8 mouse cellular contexts compared by ENCODE assay signal in the genomic region with DNA sequence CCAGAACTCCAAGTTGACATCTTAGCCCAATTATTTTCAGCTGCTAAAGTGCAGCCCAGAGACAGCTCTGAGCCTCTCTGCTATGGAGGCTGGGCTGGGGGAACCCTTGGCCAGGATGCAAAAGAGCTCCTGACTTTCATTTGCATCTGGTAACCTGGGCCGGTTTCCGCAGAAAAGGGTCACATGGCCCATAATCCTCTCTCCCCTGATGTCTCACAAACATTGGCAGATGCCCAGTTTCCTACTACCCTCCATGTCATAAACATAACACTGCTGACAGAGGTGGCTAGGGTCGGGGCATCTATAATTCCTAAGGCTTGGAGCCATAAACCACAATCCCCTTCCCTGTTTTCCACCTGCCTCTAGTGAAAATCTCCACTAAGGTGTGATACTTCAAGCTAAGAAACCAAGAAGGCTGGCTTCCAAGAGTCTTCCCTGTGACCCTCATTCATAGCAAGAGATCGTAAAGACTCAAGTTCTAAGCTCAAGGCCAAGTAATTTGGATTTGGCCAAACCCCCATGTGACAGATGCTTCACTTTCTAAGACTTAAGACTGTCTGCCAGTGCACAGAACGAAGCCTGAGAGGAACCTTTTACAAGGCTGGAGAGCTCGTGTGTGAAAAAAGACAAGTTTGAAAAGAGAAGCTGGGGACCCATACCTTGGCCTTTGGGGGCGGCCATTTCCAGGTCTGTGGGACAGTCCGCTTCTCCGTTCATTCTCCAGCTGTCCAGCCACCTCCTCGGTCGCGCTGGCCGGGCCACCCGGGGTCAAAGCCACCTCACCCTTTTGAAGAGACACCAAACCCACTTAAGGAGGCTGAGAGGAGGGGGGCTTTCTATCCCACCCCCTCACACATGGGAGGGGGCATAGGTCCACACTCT. TPM values are rescaled to one million over a fixed set of nuclear protein-coding genes. Genes with fewer than 3 reads are reported as not detected.
A peak's percentile ranks its signal among the peaks of the same experiment; 100 is the strongest.
DNase-seq lines count a peak whose midpoint lies in the region; ATAC-seq and TF ChIP-seq lines count a peak whose summit lies in the region.

No protein-coding gene starts in this region.

- H3K4me3 ChIP-seq in kidney, embryonic 14.5 days (ENCODE audit: low read length) = peak overlapping the region; percentile 100
- peak overlapping the region; percentile 93 for H3K4me3 ChIP-seq in E14TG2a.4 (replicated peaks; ENCODE audit: low read length)
- peak overlapping the region; percentile 99 for H3K4me3 ChIP-seq in intestine, embryonic 14.5 days (ENCODE audit: low read depth, low read length)
- H3K4me3 ChIP-seq in neural tube, embryonic 12.5 days = peak overlapping the region; percentile 100

- H3K9me3 ChIP-seq in kidney, embryonic 14.5 days (ENCODE audit: control insufficient read depth, low read length) = no peaks in the 10 kb centered on the region
- H3K9me3 ChIP-seq in E14TG2a.4 (ENCODE audit: low read length) = no peaks in the 10 kb centered on the region
- H3K9me3 ChIP-seq in intestine, embryonic 14.5 days (ENCODE audit: control insufficient read depth, low read length) = no peaks in the 10 kb centered on the region
- H3K9me3 ChIP-seq in neural tube, embryonic 12.5 days = no peaks in the 10 kb centered on the region

- peak overlapping the region; percentile 100 for H3K9ac ChIP-seq in kidney, embryonic 14.5 days (ENCODE audit: low read depth, low read length)
- H3K9ac ChIP-seq in intestine, embryonic 14.5 days (ENCODE audit: low read length) = peak overlapping the region; percentile 99
- H3K9ac ChIP-seq in neural tube, embryonic 12.5 days = peak overlapping the region; percentile 100

- H3K36me3 ChIP-seq in kidney, embryonic 14.5 days (ENCODE audit: control insufficient read depth, insufficient read depth, low read length) = peaks cover 45% of the 10 kb centered on the region
- peaks cover 53% of the 10 kb centered on the region for H3K36me3 ChIP-seq in E14TG2a.4 (ENCODE audit: insufficient read depth, low read length)
- H3K36me3 ChIP-seq in intestine, embryonic 14.5 days (ENCODE audit: control insufficient read depth, insufficient read depth, low read length) = peaks cover 44% of the 10 kb centered on the region
- H3K36me3 ChIP-seq in neural tube, embryonic 12.5 days = peaks cover 37% of the 10 kb centered on the region

- no peak for TF ChIP-seq CTCF in E14TG2a.4 (conservative IDR thresholded peaks at IDR 0.05; ENCODE audit: low read length)

- peaks cover 12% of the 10 kb centered on the region for H3K4me1 ChIP-seq in kidney, embryonic 14.5 days (ENCODE audit: control insufficient read depth, insufficient read depth, low read length)
- peaks cover 62% of the 10 kb centered on the region for H3K4me1 ChIP-seq in E14TG2a.4 (replicated peaks; ENCODE audit: low read depth, low read length)
- H3K4me1 ChIP-seq in intestine, embryonic 14.5 days (replicated peaks; ENCODE audit: control insufficient read depth, insufficient read depth, low read length) = peaks cover 24% of the 10 kb centered on the region
- peaks cover 25% of the 10 kb centered on the region for H3K4me1 ChIP-seq in neural tube, embryonic 12.5 days

- WGBS in kidney, embryonic 14.5 days = 15% methylated on average over 14 of the region's 14 CpGs
- WGBS in intestine, embryonic 14.5 days = 16% methylated on average over 14 of the region's 14 CpGs
- 18% methylated on average over 14 of the region's 14 CpGs for WGBS in neural tube, embryonic 12.5 days

- 0 out of 2 replicates have a peak, but pooled peaks have one; percentile 1 for ATAC-seq in kidney, embryonic 14.5 days (ENCODE audit: low FRiP score, low TSS enrichment)
- no peak for ATAC-seq in intestine, embryonic 14.5 days (replicated peaks; ENCODE audit: low FRiP score, low TSS enrichment, low read depth)
- ATAC-seq in neural tube, embryonic 12.5 days (ENCODE audit: low FRiP score, low read depth) = no peak

- DNase-seq in kidney, adult 8-10 months = no peak
- peak; percentile 71 for DNase-seq in cerebellum, adult 9-11 months
- DNase-seq in intestine, embryonic 14.5 days (ENCODE audit: low spot score) = no peak
- no peak for DNase-seq in adrenal gland, adult 18-20 months (ENCODE audit: low spot score in 2 of 2)
- DNase-seq in ovary, postnatal 14 days (ENCODE audit: low spot score) = no peak

- no peaks in the 10 kb centered on the region for H3K27me3 ChIP-seq in kidney, embryonic 14.5 days (ENCODE audit: control insufficient read depth, insufficient read depth, low read length)
- no peaks in the 10 kb centered on the region for H3K27me3 ChIP-seq in E14TG2a.4 (ENCODE audit: insufficient read depth, low read length)
- no peaks in the 10 kb centered on the region for H3K27me3 ChIP-seq in intestine, embryonic 14.5 days (replicated peaks; ENCODE audit: control insufficient read depth, insufficient read depth, low read length)
- H3K27me3 ChIP-seq in neural tube, embryonic 12.5 days (replicated peaks) = no peaks in the 10 kb centered on the region

- peak overlapping the region; percentile 91 for H3K4me2 ChIP-seq in kidney, embryonic 14.5 days (replicated peaks; ENCODE audit: low read depth, low read length)
- H3K4me2 ChIP-seq in intestine, embryonic 14.5 days (ENCODE audit: low read length) = peak overlapping the region; percentile 93
- H3K4me2 ChIP-seq in neural tube, embryonic 12.5 days (replicated peaks) = peak overlapping the region; percentile 72

- H3K27ac ChIP-seq in kidney, embryonic 14.5 days (ENCODE audit: low read depth, low read length) = peak overlapping the region; percentile 99; the same call in 1 of the 2 replicates
- H3K27ac ChIP-seq in intestine, embryonic 14.5 days (ENCODE audit: low read depth) = peak overlapping the region; percentile 98
- no peak overlapping the region for H3K27ac ChIP-seq in neural tube, embryonic 12.5 days

RNA-seq across cellular contexts. Expression of a gene that starts 3.6 kb away (rescaled TPM):
- 86.5 and 105 TPM in 2 replicates for polyA plus RNA-seq in kidney, embryonic 14.5 days (2014; fragmentation: Nextera tagmentation; extraction: Ambion mirVana)
- 85.5 and 86.0 TPM in 2 replicates for polyA plus RNA-seq in intestine, embryonic 14.5 days (2014; fragmentation: Nextera tagmentation; extraction: Ambion mirVana)
- 98.7 and 101 TPM in 2 replicates for polyA plus RNA-seq in neural tube, embryonic 12.5 days (2016; fragmentation: Nextera tagmentation; extraction: Ambion mirVana)
- total RNA-seq in adrenal gland, adult 18-20 months (2021) = 100 to 1,000 TPM in 1 of 2 experiments, 10 to 100 TPM in 1; 93.7 to 117 TPM

RNA-seq across cellular contexts. Expression of a gene that starts 19.5 kb away (rescaled TPM):
- 15.2 and 18.6 TPM in 2 replicates for polyA plus RNA-seq in kidney, embryonic 14.5 days (2014; fragmentation: Nextera tagmentation; extraction: Ambion mirVana)
- polyA plus RNA-seq in intestine, embryonic 14.5 days (2014; fragmentation: Nextera tagmentation; extraction: Ambion mirVana) = 17.5 and 18.1 TPM in 2 replicates
- 27.5 and 27.6 TPM in 2 replicates for polyA plus RNA-seq in neural tube, embryonic 12.5 days (2016; fragmentation: Nextera tagmentation; extraction: Ambion mirVana)
- total RNA-seq in adrenal gland, adult 18-20 months (2021) = 10 to 100 TPM; 44.3 to 53.4 TPM

RNA-seq across cellular contexts. Expression of a gene that starts 31.2 kb away (rescaled TPM):
- 41.6 and 54.2 TPM in 2 replicates for polyA plus RNA-seq in kidney, embryonic 14.5 days (2014; fragmentation: Nextera tagmentation; extraction: Ambion mirVana)
- 50.5 and 55.5 TPM in 2 replicates for polyA plus RNA-seq in intestine, embryonic 14.5 days (2014; fragmentation: Nextera tagmentation; extraction: Ambion mirVana)
- polyA plus RNA-seq in neural tube, embryonic 12.5 days (2016; fragmentation: Nextera tagmentation; extraction: Ambion mirVana) = 71.3 and 75.6 TPM in 2 replicates
- total RNA-seq in adrenal gland, adult 18-20 months (2021) = 10 to 100 TPM; 43.3 to 55.3 TPM

RNA-seq across cellular contexts. Expression of a gene that starts 47.4 kb away (rescaled TPM):
- 0.09 TPM in 1 of 2 replicates, not detected in the other for polyA plus RNA-seq in kidney, embryonic 14.5 days (2014; fragmentation: Nextera tagmentation; extraction: Ambion mirVana)
- 0.08 and 0.16 TPM in 2 replicates for polyA plus RNA-seq in intestine, embryonic 14.5 days (2014; fragmentation: Nextera tagmentation; extraction: Ambion mirVana)
- not detected in 2 replicates for polyA plus RNA-seq in neural tube, embryonic 12.5 days (2016; fragmentation: Nextera tagmentation; extraction: Ambion mirVana)
- under 1 TPM; 0.30 to 0.61 TPM for total RNA-seq in adrenal gland, adult 18-20 months (2021)

RNA-seq across cellular contexts. Expression of a gene that starts 50.1 kb away (rescaled TPM):
- 3.0 and 3.3 TPM in 2 replicates for polyA plus RNA-seq in kidney, embryonic 14.5 days (2014; fragmentation: Nextera tagmentation; extraction: Ambion mirVana)
- 1.8 and 2.8 TPM in 2 replicates for polyA plus RNA-seq in intestine, embryonic 14.5 days (2014; fragmentation: Nextera tagmentation; extraction: Ambion mirVana)
- polyA plus RNA-seq in neural tube, embryonic 12.5 days (2016; fragmentation: Nextera tagmentation; extraction: Ambion mirVana) = 18.8 and 23.6 TPM in 2 replicates
- under 1 TPM; 0.23 to 0.80 TPM for total RNA-seq in adrenal gland, adult 18-20 months (2021)
